Mouse (Mus musculus) midbrain, embryonic 13.5 days (tissue): ENCODE data around the gene Vsig10. TPM values are rescaled to one million over a fixed set of nuclear protein-coding genes. Genes with fewer than 3 reads are reported as not detected.

ENCODE experiments used
- ATAC-seq: fragments of 200-750 bp; cut with Nextera tagmentation; 2 replicates; pipeline ENCODE4 v1.8.0; 2017; ENCODE audit warnings: mild to moderate bottlenecking, moderate TSS enrichment, moderate library complexity
- H3K27ac ChIP-seq: fragments of 300-500 bp; sonication (generic); 2 replicates; pipeline ENCODE4 v1.5.1; 2015; ENCODE audit warnings: inconsistent platforms, mild to moderate bottlenecking, moderate library complexity
- H3K27me3 ChIP-seq: fragments of 300-500 bp; sonication (generic); 2 replicates; pipeline ENCODE4 v1.6.1; 2015; ENCODE audit warnings: mild to moderate bottlenecking, inconsistent platforms
- H3K36me3 ChIP-seq: fragments of 300-500 bp; sonication (generic); 2 replicates; pipeline ENCODE4 v1.6.1; 2015; ENCODE audit warnings: mild to moderate bottlenecking, inconsistent platforms
- H3K4me1 ChIP-seq: fragments of 300-500 bp; sonication (generic); replicated peaks from 2 replicates; pipeline ENCODE4 v1.6.1; 2015; ENCODE audit warnings: inconsistent platforms
- H3K4me2 ChIP-seq: fragments of 300-500 bp; sonication (generic); replicated peaks from 2 replicates; pipeline ENCODE4 v1.6.1; 2015; ENCODE audit warnings: moderate library complexity, mild to moderate bottlenecking, inconsistent platforms
- H3K4me3 ChIP-seq: fragments of 300-500 bp; sonication (generic); replicated peaks from 2 replicates; pipeline ENCODE4 v1.5.1; 2015; ENCODE audit warnings: mild to moderate bottlenecking, inconsistent platforms
- H3K9ac ChIP-seq: fragments of 300-500 bp; sonication (generic); replicated peaks from 2 replicates; pipeline ENCODE4 v1.6.1; 2015; ENCODE audit warnings: mild to moderate bottlenecking, inconsistent platforms
- H3K9me3 ChIP-seq: fragments of 300-500 bp; sonication (generic); 2 replicates; pipeline ENCODE4 v1.6.1; 2016; ENCODE audit warnings: mild to moderate bottlenecking, inconsistent platforms
- WGBS: fragments of 180-500 bp; shearing (Covaris S2); methylation state at CpG from one replicate; pipeline ENCODE4 v1.1.7; 2015; 5-methylcytosine and 5-hydroxymethylcytosine counted together
- polyA plus RNA-seq: library from polyadenylated mRNA; unstranded; fragments of >200 nt; fragmentation: Nextera tagmentation; extraction: Ambion mirVana; gene quantifications from 2 replicates; pipeline ENCODE4 v1.2.1, GENCODE M21; 2015

The Vsig10 gene
- polyA plus RNA-seq, 1 experiment from 2014 or later, result 2.3 TPM

DNA sequence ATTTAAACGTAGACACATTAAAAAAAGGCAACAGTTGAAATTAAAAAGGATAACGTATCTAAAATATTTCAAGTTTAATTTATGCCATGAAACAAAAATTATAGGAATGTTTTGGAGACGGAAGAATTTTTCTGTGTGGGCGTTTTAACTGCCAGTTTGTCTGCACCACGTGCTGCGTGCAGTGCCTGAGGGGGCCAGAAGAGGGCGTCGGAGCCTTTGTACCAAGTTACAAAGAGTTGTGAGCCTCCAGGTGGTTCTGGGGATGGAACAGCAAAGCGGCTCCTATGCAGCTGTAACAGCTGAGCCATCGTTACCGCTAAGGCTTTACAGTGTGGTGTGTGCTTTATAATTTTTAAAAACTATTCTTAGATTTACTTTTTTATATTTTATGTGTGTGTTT is 39.8 kb downstream of the Vsig10 start:
- H3K9ac ChIP-seq, result no peak overlapping the region
- H3K4me1 ChIP-seq, result peaks cover 66% of the 10 kb centered on the region
- no peaks in the 10 kb centered on the region for H3K9me3 ChIP-seq
- peak overlapping the region; percentile 83 for H3K4me3 ChIP-seq
- H3K27ac ChIP-seq, result no peak overlapping the region
- peak overlapping the region; percentile 93 for H3K4me2 ChIP-seq
- WGBS, result 40% methylated on average over 11 of the region's 11 CpGs
- peaks cover 7% of the 10 kb centered on the region for H3K36me3 ChIP-seq
- ATAC-seq, result no peak
- H3K27me3 ChIP-seq, result no peaks in the 10 kb centered on the region

DNA sequence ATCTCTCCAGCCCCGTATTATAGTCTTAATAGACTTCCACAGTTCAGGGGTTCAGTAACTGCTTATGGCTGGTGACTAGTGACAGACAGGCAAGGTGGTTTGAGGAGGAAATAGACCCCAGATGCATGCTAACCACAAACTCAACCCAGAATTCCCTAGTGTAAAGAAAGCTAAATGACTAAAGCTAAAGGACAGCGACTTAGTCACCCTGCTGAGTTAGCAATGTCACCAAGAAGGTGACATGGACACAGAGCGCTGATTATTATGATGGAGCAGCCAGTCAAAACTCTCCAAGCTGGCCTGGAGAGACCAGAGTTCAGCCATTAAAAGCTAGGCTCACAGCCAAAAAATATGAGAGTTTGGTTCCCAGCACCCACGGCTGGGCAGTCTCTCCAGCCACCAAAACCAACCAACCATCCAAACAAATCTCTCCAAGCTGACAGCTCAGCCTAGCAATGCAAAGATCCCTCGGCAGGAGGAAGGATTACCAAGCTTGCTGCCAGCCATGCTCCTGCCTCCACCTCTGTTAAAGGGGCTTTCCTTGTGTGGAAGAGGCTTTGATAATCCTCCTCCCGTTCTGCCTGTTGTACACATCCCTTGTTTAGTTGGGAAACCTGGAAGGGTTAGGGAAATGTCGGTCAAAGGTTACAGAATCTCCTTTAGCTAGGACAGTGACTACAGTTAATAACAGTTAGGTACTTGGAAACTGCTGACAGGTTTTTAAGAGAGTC is 40.8 kb downstream of the Vsig10 start:
- Histone ChIP-seq H3K4me1 (peaks cover 66% of the 10 kb centered on the region), H3K9ac (no peak overlapping the region), H3K9me3 (no peaks in the 10 kb centered on the region), H3K27ac (no peak overlapping the region), H3K27me3 (no peaks in the 10 kb centered on the region), H3K4me2 (0 out of 2 replicates have a peak overlapping the region, but pooled peaks have one; percentile 93), H3K36me3 (peaks cover 16% of the 10 kb centered on the region), H3K4me3 (no peak overlapping the region)
- WGBS, result 31% methylated on average over 7 of the region's 7 CpGs
- no peak for ATAC-seq

DNA sequence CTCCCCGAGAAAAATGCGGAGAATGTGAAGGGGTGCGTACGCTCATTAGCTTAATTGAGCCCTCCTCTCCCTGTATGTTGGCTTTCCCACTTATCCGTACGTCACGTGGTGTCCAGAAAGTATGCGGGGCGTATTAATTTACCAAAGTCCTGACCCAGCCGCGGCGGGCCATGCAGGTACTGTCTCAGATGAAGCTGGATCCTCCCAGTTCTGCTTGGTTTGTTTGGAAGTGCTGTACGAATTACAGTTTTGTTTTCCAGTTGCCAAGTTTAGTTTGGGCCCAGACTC is 41.3 kb downstream of the Vsig10 start:
- Histone ChIP-seq H3K9me3 (no peaks in the 10 kb centered on the region), H3K4me1 (peaks cover 66% of the 10 kb centered on the region), H3K9ac (no peak overlapping the region), H3K27ac (no peak overlapping the region), H3K27me3 (no peaks in the 10 kb centered on the region), H3K36me3 (peaks cover 21% of the 10 kb centered on the region), H3K4me3 (no peak overlapping the region), H3K4me2 (peak overlapping the region; percentile 13; the same call in 1 of the 2 replicates)
- WGBS, result 55% methylated on average over 13 of the region's 13 CpGs
- ATAC-seq, result no peak

DNA sequence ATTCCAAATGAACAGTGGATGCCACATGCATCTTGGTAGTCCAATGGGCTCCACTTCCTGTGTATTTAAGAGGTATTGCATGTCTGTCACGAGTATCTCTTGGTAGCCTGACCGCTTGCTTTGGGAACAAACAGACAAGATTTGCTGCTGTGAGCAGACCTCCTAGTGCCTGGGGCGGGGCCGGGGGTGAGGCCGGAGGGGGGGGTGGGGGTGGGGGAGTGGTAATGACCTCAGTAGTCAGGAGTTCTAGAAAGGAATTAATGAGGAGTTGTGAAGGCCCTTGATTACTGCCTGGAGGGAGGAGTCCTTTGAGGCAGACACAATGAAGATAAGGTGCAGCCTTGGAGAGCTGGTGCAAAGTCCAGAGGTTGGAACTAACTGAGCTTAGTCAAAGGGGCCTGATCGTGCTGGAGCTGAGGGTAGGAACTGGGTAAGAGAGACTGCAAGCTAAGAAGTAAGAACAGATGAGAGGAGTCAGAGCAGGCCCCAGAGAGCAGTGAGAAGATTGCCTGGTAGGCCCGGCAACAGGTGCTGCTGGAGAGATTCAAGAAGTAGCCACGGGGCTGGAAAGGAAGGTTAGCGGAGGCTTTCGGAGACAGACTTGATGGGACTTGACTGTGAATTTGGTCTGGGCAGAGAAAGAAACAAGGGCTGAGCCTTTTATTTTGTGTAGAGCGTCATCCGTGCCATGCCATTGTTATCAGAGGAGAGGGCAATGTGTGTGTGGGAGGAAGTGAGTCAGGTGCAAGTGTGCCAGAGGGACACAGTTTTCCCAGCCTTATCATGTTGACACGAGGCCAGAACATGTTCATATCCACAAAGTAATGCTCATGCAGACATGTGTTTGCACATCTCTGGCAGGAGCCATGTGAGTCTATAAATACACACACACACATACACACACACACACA is 42.0 kb downstream of the Vsig10 start:
- H3K9me3 ChIP-seq, result no peaks in the 10 kb centered on the region
- H3K4me3 ChIP-seq, result no peak overlapping the region
- H3K4me2 ChIP-seq, result peak overlapping the region; percentile 13; the same call in 1 of the 2 replicates
- H3K36me3 ChIP-seq, result peaks cover 27% of the 10 kb centered on the region
- H3K27me3 ChIP-seq, result no peaks in the 10 kb centered on the region
- no peak overlapping the region for H3K9ac ChIP-seq
- no peak for ATAC-seq
- no peak overlapping the region for H3K27ac ChIP-seq
- 41% methylated on average over 13 of the region's 13 CpGs for WGBS
- peaks cover 60% of the 10 kb centered on the region for H3K4me1 ChIP-seq

DNA sequence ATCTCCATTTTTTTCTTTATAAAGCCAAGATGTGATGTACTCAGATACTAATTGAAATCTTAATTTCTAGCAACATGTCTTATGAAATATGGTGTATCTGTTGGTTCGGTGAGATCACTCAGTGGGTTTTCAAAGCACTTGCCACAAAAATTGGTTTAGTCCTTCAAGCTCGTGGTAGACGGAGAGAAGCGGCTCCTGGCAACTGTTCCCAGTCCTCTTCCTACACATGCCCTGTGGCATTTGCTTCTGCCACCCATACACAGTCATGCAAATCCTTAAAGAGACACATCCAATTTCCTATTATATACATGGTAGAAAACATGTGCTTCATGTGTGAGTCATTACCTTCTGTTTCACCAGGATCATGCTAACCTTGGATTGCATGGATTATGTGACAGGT is 42.7 kb downstream of the Vsig10 start:
- peaks cover 53% of the 10 kb centered on the region for H3K4me1 ChIP-seq
- no peaks in the 10 kb centered on the region for H3K9me3 ChIP-seq
- no peak overlapping the region for H3K4me2 ChIP-seq
- peaks cover 34% of the 10 kb centered on the region for H3K36me3 ChIP-seq
- 86% methylated on average over 4 of the region's 4 CpGs for WGBS
- H3K4me3 ChIP-seq, result no peak overlapping the region
- no peaks in the 10 kb centered on the region for H3K27me3 ChIP-seq
- H3K9ac ChIP-seq, result no peak overlapping the region
- no peak overlapping the region for H3K27ac ChIP-seq
- no peak for ATAC-seq

DNA sequence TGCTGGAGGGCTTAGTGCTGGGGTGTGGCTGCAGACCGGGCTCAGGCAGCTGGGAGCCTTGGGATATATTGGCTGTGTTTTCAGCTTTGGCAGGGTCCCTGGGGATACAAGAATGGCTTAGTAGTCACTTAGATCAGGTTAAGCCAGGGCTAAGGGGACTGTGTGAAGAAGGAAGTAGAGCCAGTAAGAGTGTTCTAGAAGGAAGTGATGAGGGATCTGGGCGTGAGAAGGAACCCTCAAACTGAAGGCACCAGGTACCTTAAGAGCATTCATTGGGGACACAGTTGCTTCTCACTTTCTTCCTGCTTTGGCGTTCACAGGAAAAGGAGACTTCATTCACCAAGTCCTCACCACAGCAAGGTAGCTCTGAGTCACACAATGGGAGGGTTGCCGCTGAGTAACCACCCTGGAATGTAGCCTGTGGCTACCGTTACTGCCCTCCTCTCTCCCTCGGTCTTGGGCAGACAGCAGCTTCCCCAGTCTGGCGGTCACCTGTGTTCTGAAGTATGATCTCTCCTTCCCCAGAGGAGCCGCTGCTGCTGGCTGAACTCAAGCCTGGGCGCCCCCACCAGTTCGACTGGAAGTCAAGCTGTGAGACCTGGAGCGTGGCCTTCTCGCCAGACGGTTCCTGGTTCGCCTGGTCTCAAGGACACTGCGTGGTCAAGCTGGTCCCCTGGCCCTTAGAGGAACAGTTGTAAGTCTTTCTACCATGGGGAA is 44.3 kb downstream of the Vsig10 start:
- Histone ChIP-seq H3K4me2 (no peak overlapping the region), H3K27ac (no peak overlapping the region), H3K36me3 (peaks cover 47% of the 10 kb centered on the region), H3K9me3 (no peaks in the 10 kb centered on the region), H3K9ac (no peak overlapping the region), H3K4me1 (peaks cover 47% of the 10 kb centered on the region), H3K27me3 (no peaks in the 10 kb centered on the region), H3K4me3 (no peak overlapping the region)
- 62% methylated on average over 15 of the region's 15 CpGs for whole genome bisulfite sequencing
- ATAC-seq, result no peak

DNA sequence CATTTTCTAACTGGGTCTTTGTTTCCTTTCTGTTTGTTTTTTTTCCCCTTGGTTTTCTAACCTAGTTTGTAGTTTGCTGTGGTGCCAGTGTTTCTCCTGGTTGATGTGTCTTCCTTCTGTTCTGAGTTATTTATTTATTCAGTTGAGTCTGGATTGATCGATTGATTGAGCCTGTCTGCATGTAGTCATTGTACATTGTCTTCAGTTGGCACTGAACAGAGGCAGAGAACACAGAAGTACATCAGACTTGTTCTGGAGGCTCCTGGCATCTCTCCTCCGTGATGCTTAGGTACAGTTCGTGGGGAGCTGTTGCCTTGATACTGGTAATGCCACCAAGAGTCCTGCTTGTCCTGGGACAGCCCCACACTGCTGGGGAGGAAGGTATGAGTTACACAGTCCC is 45.9 kb downstream of the Vsig10 start:
- no peak for ATAC-seq
- peaks cover 31% of the 10 kb centered on the region for H3K4me1 ChIP-seq
- no peak overlapping the region for H3K4me2 ChIP-seq
- H3K9me3 ChIP-seq, result no peaks in the 10 kb centered on the region
- peaks cover 63% of the 10 kb centered on the region for H3K36me3 ChIP-seq
- WGBS, result 85% methylated on average over 3 of the region's 3 CpGs
- no peaks in the 10 kb centered on the region for H3K27me3 ChIP-seq
- no peak overlapping the region for H3K4me3 ChIP-seq
- H3K9ac ChIP-seq, result no peak overlapping the region
- no peak overlapping the region for H3K27ac ChIP-seq

DNA sequence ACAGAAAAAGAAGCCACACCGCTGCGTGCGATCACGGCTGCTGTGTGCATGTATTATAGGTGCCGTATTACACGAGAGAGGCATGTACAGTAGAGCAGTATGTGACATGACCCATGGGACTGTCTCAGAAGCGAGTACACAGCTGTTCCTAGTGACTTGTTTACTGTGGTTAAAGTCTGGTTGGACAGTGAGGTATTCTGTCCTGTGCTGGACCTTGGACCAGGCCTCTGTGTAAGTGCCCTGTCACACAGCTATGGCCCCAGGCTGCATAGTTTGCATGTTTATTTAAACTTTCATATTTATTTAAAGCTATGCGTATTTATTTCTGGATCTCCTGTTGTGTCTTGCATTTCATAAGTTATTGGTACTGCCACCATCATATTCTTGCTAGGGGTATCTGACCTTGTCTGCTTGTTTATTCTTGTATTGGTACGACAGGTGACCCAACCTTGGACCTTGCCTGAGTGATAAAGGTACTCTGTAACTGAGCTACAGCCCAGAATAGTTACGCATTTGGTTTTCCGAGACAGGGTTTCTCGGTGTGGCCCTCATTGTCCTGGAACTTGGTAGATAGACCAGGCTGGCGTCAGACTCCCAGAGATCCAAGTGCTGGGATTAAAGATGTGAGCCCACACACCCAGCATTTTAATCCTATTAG is 47.1 kb downstream of the Vsig10 start:
- ATAC-seq, result no peak
- Histone ChIP-seq H3K9me3 (no peaks in the 10 kb centered on the region), H3K4me2 (no peak overlapping the region), H3K9ac (no peak overlapping the region), H3K36me3 (peaks cover 75% of the 10 kb centered on the region), H3K27ac (no peak overlapping the region), H3K4me1 (peaks cover 19% of the 10 kb centered on the region), H3K27me3 (no peaks in the 10 kb centered on the region), H3K4me3 (no peak overlapping the region)
- WGBS, result 88% methylated on average over 13 of the region's 13 CpGs

DNA sequence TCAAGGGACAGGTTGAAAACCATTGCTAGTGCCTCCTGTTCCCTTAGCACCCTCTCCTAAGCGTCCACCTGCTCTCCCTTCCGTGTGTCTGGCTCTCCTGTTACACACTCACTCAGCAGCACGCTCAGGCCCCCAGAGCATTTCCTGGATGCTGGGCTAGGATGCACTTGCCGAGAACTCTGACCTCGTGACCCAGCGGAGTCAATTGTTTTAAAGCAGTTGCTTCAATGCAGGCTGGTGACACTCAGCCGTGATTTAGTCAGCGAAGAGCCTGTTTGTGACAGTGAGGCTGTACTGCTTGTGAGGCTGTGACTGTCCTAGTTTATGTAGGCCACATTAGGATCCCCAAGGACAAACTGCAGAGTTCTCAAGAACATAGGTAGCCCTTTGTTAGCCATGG is 48.3 kb downstream of the Vsig10 start:
- Histone ChIP-seq H3K9ac (no peak overlapping the region), H3K4me3 (no peak overlapping the region), H3K27ac (no peak overlapping the region), H3K4me2 (no peak overlapping the region), H3K4me1 (peaks cover 8% of the 10 kb centered on the region; the same call in 1 of the 2 replicates), H3K27me3 (no peaks in the 10 kb centered on the region), H3K36me3 (peaks cover 87% of the 10 kb centered on the region), H3K9me3 (no peaks in the 10 kb centered on the region)
- ATAC-seq, result no peak
- WGBS, result 66% methylated on average over 8 of the region's 8 CpGs

DNA sequence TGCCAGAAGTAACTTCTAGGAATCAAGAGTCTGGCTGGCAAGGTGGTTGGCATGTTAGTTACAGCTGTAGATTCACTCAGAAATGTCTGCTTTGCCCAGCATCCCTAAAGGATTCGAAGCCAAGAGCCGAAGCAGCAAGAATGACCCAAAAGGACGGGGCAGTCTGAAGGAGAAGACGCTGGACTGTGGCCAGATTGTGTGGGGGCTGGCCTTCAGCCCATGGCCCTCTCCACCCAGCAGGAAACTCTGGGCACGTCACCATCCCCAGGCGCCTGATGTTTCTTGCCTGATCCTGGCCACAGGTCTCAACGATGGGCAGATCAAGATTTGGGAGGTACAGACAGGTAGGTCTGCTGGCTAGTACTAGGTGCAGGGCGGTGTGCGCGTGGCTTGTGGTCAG is 51.7 kb downstream of the Vsig10 start:
- Histone ChIP-seq H3K36me3 (peaks cover 96% of the 10 kb centered on the region), H3K27me3 (no peaks in the 10 kb centered on the region), H3K9ac (no peak overlapping the region), H3K9me3 (no peaks in the 10 kb centered on the region), H3K4me2 (no peak overlapping the region), H3K4me3 (no peak overlapping the region), H3K4me1 (no peaks in the 10 kb centered on the region), H3K27ac (no peak overlapping the region)
- no peak for ATAC-seq
- WGBS, result 92% methylated on average over 10 of the region's 10 CpGs

DNA sequence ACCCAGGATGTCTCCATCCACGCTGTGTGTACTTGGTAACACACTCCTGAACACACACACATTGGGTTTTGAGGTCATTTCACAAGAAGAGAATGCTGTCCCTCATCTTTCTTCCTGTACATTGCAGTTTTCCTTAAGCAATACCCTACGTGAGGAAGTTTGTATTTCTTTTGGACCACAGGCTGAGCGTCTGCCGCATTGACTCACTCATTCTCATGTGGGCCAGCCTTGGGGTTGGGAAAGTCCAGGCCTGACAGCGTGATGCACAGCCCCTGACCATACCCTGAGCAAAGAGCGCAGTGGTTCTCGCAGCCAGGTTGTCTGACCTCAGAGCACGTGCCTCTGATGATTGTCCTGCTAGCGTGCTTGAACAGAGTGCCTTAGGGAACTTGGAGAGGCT is 54.5 kb downstream of the Vsig10 start:
- Histone ChIP-seq H3K9ac (no peak overlapping the region), H3K4me2 (no peak overlapping the region), H3K9me3 (no peaks in the 10 kb centered on the region), H3K27me3 (no peaks in the 10 kb centered on the region), H3K36me3 (peaks cover 97% of the 10 kb centered on the region), H3K4me1 (no peaks in the 10 kb centered on the region), H3K4me3 (no peak overlapping the region), H3K27ac (no peak overlapping the region)
- WGBS, result 93% methylated on average over 9 of the region's 9 CpGs
- no peak for ATAC-seq
